In genomic region chr1:128711121-128711520, GRCm38 (mm10) we compare ENCODE assay signal across 12 mouse cellular contexts.
DNase-seq lines count a peak whose midpoint lies in the region; ATAC-seq and TF ChIP-seq lines count a peak whose summit lies in the region.
"Had no signal": no experiment of that assay in that cellular context is flagged by ENCODE, and none has a peak within 500 bp of the region (broad histone marks: within the 10 kb centered on the region; RNA-seq: fewer than 3 reads in every experiment).

No protein-coding gene starts in this region.

- H3K27me3 ChIP-seq in heart, embryonic 15.5 days: no peaks in the 10 kb centered on the region
- no peaks in the 10 kb centered on the region for H3K27me3 ChIP-seq in heart, embryonic 10.5 days (ENCODE audit: insufficient read depth, poor library complexity, severe bottlenecking)
- no peaks in the 10 kb centered on the region for H3K27me3 ChIP-seq in midbrain, embryonic 10.5 days (ENCODE audit: low read depth, poor library complexity, severe bottlenecking)
- no peaks in the 10 kb centered on the region for H3K27me3 ChIP-seq in midbrain, postnatal 0 days (ENCODE audit: insufficient read depth, low read length)
- no peaks in the 10 kb centered on the region for H3K27me3 ChIP-seq in hindbrain, embryonic 12.5 days
- no peaks in the 10 kb centered on the region for H3K27me3 ChIP-seq in splenic B cell, adult 2 months (ENCODE audit: control insufficient read depth, insufficient read depth, low read length, poor library complexity, severe bottlenecking)
- H3K27me3 ChIP-seq: CH12.LX had no signal

- no peaks in the 10 kb centered on the region for H3K9me3 ChIP-seq in heart, embryonic 15.5 days (replicated peaks)
- no peaks in the 10 kb centered on the region for H3K9me3 ChIP-seq in heart, embryonic 10.5 days
- no peaks in the 10 kb centered on the region for H3K9me3 ChIP-seq in midbrain, embryonic 10.5 days (replicated peaks)
- no peaks in the 10 kb centered on the region for H3K9me3 ChIP-seq in midbrain, postnatal 0 days (ENCODE audit: low read length)
- no peaks in the 10 kb centered on the region for H3K9me3 ChIP-seq in hindbrain, embryonic 12.5 days (replicated peaks)

- H3K4me3 ChIP-seq in heart, embryonic 15.5 days: no peak overlapping the region
- no peak overlapping the region for H3K4me3 ChIP-seq in heart, embryonic 10.5 days
- H3K4me3 ChIP-seq in midbrain, embryonic 10.5 days: no peak overlapping the region
- H3K4me3 ChIP-seq in midbrain, postnatal 0 days (ENCODE audit: low read depth, low read length): no peak overlapping the region
- no peak overlapping the region for H3K4me3 ChIP-seq in hindbrain, embryonic 12.5 days

- H3K4me1 ChIP-seq in heart, embryonic 15.5 days (replicated peaks): peaks cover 8% of the 10 kb centered on the region; the same call in 1 of the 2 replicates
- peaks cover 17% of the 10 kb centered on the region; the same call in 1 of the 2 replicates for H3K4me1 ChIP-seq in heart, embryonic 10.5 days
- peaks cover 27% of the 10 kb centered on the region for H3K4me1 ChIP-seq in midbrain, embryonic 10.5 days
- no peaks in the 10 kb centered on the region for H3K4me1 ChIP-seq in midbrain, postnatal 0 days (ENCODE audit: insufficient read depth, low read length)
- H3K4me1 ChIP-seq in hindbrain, embryonic 12.5 days: peaks cover 17% of the 10 kb centered on the region

- no peak overlapping the region for H3K9ac ChIP-seq in heart, embryonic 15.5 days
- no peak overlapping the region for H3K9ac ChIP-seq in midbrain, postnatal 0 days (replicated peaks; ENCODE audit: low read length, poor library complexity, severe bottlenecking)
- no peak overlapping the region for H3K9ac ChIP-seq in hindbrain, embryonic 12.5 days
- H3K9ac ChIP-seq: liver, embryonic 14.5 days had no signal

- no peak overlapping the region for H3K27ac ChIP-seq in heart, embryonic 15.5 days
- H3K27ac ChIP-seq in heart, embryonic 10.5 days: no peak overlapping the region
- H3K27ac ChIP-seq in midbrain, embryonic 10.5 days (replicated peaks): peak overlapping the region; percentile 42; the same call in 1 of the 2 replicates
- no peak overlapping the region for H3K27ac ChIP-seq in midbrain, postnatal 0 days (ENCODE audit: low read depth, low read length)
- H3K27ac ChIP-seq in hindbrain, embryonic 12.5 days: no peak overlapping the region; the same call in 1 of the 2 replicates
- H3K27ac ChIP-seq: liver, embryonic 14.5 days; macrophage had no signal

- no peak for TF ChIP-seq CTCF in midbrain, postnatal 0 days (IDR thresholded peaks at IDR 0.05)

- WGBS in heart, embryonic 15.5 days: 48% methylated on average over 5 of the region's 5 CpGs
- WGBS in heart, embryonic 10.5 days: 46% methylated on average over 5 of the region's 5 CpGs
- 87% methylated on average over 5 of the region's 5 CpGs for WGBS in midbrain, embryonic 10.5 days
- WGBS in midbrain, postnatal 0 days: 76% methylated on average over 5 of the region's 5 CpGs
- WGBS in hindbrain, embryonic 12.5 days: 55% methylated on average over 5 of the region's 5 CpGs

- peak; percentile 70 for ATAC-seq in heart, embryonic 15.5 days (replicated peaks; ENCODE audit: insufficient number of reproducible peaks, insufficient read depth, low FRiP score, low read depth)
- no peak for ATAC-seq in midbrain, postnatal 0 days (ENCODE audit: low FRiP score)
- peak; percentile 72 for ATAC-seq in hindbrain, embryonic 12.5 days (ENCODE audit: low FRiP score)

- no peak for DNase-seq in heart, embryonic 10.5 days (ENCODE audit: low spot score)
- DNase-seq in midbrain, embryonic 10.5 days (ENCODE audit: low spot score): no peak
- no peak for DNase-seq in midbrain, postnatal 0 days (ENCODE audit: low spot score)
- peak; percentile 55 for DNase-seq in splenic B cell, adult 2 months (ENCODE audit: low read depth, low spot score)
- DNase-seq in cerebellum, postnatal 36 days: no peak
- DNase-seq: adrenal gland, postnatal 10 days; thymus, postnatal 36 days had no signal

- H3K4me2 ChIP-seq in heart, embryonic 15.5 days: no peak overlapping the region
- H3K4me2 ChIP-seq in midbrain, postnatal 0 days (ENCODE audit: low read depth, low read length, poor library complexity, severe bottlenecking): no peak overlapping the region
- no peak overlapping the region for H3K4me2 ChIP-seq in hindbrain, embryonic 12.5 days (replicated peaks)

- no peaks in the 10 kb centered on the region for H3K36me3 ChIP-seq in heart, embryonic 15.5 days
- H3K36me3 ChIP-seq in heart, embryonic 10.5 days: no peaks in the 10 kb centered on the region
- H3K36me3 ChIP-seq in midbrain, embryonic 10.5 days: no peaks in the 10 kb centered on the region
- H3K36me3 ChIP-seq in midbrain, postnatal 0 days (ENCODE audit: insufficient read depth, low read length): no peaks in the 10 kb centered on the region
- no peaks in the 10 kb centered on the region for H3K36me3 ChIP-seq in hindbrain, embryonic 12.5 days
- no peaks in the 10 kb centered on the region for H3K36me3 ChIP-seq in splenic B cell, adult 2 months (ENCODE audit: control insufficient read depth, insufficient read depth, low read length, poor library complexity, severe bottlenecking)
